Mouse (Mus musculus) gastrocnemius, adult 8-10 months (tissue): ENCODE data around the gene Gramd1a. TPM values are rescaled to one million over a fixed set of nuclear protein-coding genes. Genes with fewer than 3 reads are reported as not detected.

ENCODE experiments used
- DNase-seq, 2 experiments: peaks; one replicate each; pipeline ENCODE4 v3.0.0; 2022; ENCODE audit warnings: low spot score in 2 of 2
- total RNA-seq, 4 experiments: library from RNA; stranded (reverse); gene quantifications; 2 replicates each; pipeline ENCODE4 v1.2.4; 2022

Gene Gramd1a
- total RNA-seq, 4 experiments from 2014 or later: 30.7 to 40.2 (median 33.3) TPM

DNA sequence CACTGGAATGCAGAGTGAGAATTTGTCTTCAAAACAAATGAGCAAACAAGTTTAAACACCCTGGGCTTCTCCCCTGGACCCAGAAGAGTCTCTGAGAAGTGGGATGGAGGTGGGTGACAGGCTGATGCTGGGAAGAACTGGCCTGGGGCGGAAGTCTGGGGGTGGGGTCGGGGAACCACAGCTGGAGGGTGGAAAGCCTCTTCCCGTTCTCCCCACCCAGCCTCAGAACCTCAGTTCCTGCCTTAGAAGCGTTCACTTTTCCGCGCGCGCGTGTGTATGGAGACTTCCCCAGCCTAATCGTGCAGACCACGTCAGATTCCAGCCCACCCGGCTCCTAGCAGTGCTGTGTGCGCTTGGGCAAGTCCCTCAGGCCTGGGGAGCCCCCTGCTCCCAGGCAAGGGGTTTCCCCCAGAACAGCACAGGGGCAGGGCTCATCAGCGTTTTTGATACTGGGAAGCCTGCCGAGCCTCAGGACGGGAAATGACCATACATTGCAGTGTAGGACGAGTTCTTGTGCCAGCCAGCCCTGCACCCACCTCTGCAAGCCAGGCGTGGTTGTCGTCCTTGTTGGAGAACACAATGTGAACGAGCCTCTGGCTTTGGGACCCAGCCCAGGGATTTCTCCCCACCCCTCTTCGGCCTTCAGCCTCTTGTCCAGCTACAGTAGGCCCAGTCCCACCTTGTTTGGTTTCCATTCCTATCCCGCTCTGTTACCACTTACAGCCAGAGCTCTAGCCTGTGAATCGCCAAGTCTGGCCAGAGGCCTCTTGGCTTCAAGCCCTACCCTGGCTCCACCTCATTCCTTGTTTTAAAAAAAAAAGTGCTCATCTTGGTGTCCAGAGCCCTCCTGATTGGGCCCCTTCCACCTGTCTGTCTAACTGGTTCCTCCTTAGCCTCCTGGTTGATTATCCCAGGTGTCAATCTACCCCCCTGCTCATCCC is 4.1 kb downstream of the Gramd1a start:
- peak; percentile 44 for DNase-seq

DNA sequence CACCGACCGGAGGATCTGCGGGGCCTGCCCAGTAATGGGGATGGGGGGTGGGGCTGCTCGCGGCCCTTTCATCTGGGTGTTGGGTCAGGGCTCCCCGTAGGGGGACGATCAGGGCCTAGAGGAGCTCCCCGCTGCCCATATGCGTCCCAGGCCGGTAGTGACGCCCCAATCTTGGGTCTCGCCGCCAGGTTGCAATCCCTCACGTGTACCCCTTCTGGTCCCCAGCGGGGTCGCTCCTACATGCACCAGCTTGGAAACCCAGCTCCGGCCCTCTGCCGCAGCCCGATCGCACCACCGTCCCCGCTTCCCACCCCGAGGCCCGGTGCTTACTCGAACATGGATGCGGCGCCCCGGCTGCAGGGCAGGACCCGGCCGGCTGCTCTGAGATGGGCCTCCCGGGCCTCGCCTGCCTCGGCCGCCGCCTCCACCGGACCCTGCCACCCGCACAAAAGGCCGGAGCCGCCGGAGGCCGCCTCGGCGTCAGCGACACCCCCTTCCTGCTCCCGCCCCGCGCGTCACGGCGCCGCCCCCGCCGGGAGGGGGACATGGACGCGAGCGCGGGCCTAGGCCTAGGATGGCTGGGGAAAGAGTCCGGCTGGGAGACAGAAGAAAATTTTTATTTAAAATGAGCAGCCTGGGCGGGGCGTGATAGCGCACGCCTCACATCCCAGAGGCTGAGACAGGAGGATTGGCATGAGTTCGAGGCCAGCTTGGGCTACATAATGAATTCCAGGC is 5.0 kb downstream of the Gramd1a start:
- DNase-seq: peak; percentile 79

DNA sequence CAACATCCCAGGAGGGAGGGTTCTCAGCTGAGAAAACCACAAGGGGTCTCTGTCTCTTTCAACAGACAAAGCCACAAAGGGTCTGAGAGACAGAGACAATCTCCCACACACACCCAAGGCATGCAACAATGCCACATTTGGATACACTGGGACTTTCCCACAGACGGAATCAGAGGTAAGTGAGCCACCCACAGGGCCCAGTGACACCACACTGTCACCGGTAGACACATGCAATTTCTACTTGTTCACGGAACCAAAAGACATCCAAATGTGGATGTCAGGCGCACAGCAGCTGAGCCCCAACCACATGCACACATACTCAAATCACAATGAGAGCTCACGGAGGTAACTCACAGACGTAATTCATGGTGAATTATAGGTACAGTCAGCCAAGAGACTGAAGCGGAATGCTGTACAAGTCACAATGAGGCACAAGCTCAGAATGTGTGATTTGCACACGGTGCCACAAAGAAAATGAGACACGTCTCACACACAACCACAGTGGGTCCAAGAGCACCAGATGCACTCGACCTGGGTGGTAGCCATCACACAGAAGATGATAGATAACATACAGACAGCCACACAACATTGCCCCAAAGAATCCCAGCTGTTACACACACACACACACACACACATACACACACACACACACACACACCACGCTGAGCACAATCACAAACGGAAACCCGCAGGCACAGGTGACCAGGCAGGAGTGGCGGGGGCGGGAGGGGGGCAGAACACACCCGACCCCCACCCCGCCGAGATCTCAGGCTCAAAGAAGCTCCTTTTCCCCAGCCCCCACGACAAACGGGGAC is 5.7 kb downstream of the Gramd1a start:
- no peak for DNase-seq

DNA sequence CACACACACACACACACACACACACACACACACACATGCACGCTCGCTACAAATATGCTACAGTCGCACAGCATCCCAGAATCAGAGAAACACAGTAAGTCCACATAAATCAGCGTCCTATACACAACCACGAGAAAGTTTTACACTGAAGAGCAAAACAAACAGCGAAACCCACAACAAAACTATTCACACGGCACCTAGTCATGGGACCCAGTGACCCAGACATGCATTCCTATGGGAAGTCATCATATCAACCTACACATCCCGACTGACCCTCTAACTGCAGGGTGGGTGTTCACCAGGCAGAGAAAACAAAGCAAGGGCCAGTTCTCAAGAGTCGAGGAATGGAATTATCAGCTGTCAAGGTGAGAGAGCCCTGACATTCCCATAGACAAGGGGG is 6.4 kb downstream of the Gramd1a start:
- no peak for DNase-seq

DNA sequence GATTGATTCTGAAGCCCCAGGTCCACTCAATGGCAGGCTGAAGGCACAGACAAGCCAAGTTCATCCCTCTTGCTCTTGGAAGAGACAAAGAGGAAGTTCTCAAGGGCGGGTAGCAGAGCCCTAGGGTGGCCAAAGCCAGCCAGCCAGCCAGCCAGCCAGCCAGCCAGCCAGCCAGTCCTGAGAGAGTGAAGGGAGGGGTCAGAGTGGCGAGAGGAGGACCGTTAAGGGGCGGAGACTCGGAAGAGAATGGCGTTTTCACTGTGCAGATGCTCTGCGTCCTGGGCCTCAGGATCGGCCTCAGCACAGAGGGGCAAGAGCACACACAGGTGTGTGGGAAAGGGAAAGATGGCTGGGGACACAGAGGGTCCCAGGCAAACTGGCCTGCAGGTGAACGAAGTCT is 6.9 kb downstream of the Gramd1a start:
- DNase-seq: peak in 1 of 2 experiments; percentile 49

DNA sequence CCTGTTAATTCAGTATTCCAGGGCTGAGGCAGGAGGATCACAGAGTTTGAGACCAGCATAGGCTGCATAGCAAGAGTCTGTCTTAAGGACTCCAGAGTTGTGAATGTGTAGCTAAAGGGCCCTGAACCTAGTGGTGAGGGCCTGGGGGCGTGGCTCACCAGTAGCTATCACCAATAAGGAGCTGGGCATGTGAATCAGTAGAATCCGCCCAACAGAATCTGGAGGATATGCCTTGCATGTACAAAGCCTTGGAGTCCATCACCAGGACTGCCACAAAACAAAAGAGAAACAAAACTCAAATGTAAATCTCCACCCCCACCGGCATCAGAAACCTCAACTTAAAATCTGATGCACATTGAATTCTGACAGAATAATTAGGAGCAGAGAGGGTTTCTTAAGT is 7.6 kb downstream of the Gramd1a start:
- DNase-seq: no peak

DNA sequence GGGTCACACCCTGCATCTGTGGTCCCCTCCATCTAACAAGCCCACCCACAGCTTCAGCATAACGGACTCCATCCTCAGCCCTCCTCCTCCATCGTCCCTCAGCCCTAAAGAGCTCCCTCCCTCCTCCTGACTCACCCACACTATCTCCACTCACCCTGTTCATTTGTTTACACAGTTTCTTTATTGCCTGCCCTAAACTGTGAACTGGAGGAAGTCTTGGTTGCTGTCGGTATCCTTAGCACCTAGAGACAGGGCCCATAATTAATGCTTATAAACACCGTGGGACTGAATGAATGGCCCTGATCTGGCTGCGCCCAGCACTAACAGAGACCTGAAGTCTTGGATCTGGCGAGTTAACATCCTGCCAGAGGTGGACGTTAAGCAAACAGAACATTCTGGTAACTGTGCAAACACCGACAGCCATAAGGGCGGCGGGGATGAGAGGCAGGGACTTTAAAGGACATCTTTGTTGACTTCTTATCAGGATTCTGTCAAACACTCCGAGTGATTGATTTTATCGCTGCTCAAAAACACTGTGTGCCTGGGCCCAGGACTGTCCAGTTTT is 10.0 kb downstream of the Gramd1a start:
- DNase-seq: no peak

DNA sequence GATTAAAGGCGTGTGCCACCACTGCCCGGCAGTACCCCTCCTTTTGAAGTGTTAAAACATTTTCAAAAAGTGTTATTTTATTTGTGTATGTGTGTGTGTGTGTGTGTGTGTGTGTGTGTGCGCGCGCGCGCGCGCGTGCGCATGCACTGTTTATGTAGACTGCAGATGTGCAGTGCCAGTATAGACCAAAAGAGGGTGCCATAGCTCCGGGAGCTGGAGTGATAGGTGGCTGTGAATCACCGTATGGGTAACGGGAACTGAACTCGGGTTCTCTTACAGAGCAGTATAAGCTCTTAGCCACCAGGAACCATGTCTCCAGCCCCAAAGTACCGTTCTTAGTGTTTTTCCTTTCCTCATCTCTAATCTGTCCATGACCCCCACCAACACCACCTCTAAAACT is 10.8 kb downstream of the Gramd1a start:
- no peak for DNase-seq

DNA sequence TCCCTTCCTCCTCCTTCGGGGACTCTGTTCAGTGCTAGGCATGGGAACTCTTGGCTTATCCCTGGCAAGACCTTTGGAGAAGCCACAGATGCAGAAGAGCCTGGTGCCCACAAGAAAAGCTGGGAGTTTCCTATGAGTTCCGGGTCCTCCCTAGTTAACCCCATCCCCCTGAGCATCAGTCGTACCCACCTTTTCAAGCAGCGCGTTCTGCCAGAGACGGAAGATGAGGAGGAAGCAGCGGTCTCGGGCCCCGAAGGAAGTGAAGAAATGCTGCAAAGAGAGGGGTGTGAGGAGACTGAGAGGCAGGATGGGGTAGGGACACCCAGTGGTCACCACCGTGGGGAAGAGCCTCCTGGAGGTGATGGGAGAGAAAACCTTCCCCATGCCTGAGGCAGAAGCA is 14.8 kb downstream of the Gramd1a start:
- no peak for DNase-seq

DNA sequence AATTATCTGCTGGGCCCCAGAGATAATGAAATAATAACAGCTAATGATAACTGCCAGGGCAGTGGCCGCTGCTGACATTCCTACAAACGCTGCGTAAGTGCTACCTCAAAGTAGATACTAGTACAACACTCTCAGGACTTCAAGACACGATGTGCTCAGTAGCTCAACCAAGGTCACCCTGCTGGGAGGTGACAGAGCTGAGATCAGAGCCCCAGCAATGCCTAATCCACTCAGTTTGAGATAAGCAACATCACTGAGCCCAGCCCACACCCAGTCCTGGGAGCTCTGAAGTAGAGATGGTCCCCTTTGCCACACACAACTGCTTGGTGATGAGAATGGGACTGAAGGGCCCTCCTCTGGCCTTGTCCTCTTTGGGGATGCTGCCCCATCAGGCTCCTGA is 15.4 kb downstream of the Gramd1a start:
- DNase-seq: no peak

DNA sequence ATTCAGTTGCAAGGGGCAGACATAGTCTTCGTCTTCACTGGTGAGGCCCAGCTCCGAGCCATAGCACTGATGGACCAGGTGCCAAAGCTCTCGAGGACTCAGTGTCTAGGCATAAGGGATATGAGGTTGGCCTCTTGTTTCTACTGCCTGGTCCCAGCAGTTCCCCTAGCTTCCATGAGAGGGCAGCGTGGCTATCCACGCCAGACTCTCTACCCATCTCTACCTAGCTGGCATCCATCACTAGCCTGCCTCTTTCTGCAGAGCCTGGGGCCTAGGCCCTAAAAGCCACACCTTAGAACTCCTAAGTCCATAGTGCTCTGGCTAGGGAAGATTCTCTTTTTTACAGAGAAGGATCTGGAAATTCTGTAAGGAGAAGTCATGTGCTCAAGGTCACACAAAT is 15.9 kb downstream of the Gramd1a start:
- DNase-seq: no peak

DNA sequence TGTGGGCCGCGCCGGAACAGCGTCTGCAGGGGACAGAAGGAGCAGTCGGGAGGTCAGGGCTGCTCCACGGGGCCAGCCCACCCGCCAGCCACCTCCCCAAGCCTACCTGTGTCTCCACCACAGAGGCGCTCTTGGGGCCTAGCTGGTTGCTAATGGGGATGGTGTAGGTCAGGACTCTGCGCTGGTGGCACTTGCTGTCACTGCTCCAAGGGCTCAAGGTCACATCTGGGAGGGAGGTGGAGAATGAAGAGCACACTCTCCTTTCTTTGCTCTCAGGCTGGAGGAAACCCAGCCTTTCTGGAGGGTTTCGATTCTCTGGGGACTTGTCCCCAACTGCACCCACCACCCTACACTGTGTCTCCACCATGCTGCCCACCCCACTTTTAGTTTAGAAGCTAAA is 20.0 kb downstream of the Gramd1a start:
- DNase-seq: no peak

DNA sequence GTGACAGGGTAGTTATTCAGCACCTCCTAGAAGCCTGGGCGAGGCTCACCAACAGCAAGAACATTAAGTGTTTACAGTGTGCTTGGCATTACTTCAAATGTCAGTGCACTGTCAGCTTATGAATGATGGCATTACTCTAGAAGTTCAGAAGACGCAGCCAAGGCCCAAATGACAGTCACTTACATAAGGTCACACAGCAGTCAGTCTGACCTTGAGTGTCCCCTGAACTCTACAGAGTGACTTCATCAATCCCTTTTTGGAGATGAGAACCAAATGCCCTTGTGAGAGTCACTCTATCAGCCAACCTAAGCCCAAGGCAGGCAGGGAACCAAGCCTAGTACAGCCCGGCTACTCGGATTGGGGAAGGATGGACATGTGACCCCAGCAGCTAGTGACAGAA is 23.8 kb downstream of the Gramd1a start:
- DNase-seq: no peak

DNA sequence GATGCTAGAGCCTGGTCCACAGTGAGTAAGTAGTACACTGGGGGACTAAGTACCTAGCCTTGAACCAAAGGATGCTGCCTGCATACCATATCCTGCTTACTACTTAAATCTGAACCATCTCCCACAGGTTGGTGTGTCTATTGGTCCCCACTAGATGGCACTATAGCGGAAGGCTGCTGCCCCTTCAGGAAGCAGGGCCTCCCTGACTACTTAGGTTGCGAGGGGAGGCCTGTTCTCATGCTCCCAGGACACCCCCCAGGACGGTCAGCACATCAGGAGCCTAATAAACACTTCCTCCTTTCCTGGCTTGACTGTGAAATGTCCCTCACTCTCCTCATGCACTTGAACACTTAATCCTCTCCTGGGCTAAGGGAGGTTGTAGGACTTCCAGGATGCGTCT is 24.9 kb downstream of the Gramd1a start:
- peak in 1 of 2 experiments; percentile 31 for DNase-seq

DNA sequence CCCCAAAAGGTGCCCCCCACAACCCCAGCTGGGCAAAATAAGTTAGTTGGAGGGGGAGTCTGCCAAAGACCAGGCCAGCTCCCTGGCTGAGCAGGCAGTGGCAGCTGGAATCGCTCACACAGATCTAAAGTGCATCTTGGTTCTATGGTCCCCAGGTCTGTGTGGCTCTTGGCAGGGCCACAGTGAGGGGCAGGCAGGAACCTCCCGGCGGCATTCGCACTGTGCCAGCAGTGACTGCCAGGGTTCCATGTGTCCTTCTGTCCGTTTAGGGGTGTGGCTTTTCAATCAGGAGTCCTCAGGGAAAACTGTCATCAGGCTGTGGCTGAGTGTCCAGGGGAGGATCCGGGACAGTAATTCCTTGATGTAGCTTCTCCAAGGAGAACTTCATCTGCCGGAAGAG is 25.5 kb downstream of the Gramd1a start:
- DNase-seq: no peak

DNA sequence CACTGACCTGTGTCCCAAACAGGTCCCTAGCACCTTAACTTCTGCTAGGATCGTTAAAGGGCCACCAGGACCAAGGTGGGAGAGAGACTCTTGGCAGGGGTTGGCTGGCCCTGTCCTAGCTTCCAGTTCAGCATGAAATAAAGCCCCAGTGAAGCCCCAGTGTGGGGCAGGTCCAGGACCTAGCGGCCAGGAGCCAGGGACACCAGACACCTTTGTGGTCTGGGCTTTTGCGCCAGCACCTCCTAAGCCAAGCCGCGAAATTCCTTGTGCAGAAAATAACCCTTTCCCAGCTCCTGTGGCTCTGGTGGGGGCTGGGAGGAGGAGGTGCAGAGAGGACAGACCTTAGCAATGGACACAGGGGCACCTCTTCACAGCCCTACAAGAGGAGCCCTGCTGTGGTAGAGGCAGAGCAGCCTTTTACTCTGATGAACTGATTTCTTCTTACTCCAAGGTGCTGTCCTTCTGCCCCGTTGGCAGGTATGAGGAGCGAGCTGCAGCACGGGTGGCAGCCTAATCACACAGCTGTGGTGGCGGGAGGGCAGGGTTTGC is 27.5 kb downstream of the Gramd1a start:
- DNase-seq: peak; percentile 45 to 62

DNA sequence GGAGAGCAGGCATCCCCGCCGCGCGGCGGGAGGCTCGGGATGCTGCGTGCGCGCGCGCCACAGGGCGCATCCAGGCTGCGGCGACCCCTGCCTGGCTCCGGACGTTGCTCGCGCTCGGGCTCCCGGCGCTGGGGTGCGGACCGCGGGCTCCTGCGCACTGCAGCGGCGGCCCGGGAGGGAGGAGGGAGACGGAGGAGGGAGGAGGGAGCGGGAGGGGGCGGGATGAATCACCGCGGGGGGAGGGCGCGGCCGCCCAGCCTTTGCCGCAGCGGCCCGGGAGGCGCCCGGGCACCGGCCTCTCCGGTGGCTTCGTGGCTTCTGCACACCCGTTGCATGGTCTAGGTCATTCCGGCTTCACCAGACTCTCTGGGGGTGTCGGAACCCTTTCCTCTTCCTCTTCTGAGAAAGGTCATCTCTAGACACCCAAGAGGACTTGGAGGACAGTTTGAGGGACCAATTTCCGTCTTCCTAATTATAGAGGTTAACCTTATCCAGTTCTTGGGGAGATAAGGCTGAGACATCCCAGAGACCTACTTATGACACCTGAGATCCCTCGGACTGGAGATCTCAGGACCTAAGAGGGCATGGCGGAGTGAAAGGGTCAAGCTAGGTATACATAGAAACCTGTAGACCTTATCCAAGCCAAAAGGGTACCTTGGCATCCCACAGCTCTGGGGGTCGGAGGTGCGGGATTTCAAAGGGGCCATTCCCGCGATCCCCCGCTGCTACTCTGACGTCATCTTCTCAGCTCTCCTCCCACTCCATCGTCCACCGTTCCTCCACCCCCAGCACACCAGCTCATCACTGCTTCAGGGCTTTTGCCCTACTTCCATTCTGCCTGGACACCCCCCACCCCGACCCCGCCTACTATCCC is 28.6 kb downstream of the Gramd1a start, which contains the start of gene Scn1b:
Scn1b (minus strand) TSS at position 153 of the 874 bp plus-strand sequence.
- peak; percentile 48 to 61 for DNase-seq

DNA sequence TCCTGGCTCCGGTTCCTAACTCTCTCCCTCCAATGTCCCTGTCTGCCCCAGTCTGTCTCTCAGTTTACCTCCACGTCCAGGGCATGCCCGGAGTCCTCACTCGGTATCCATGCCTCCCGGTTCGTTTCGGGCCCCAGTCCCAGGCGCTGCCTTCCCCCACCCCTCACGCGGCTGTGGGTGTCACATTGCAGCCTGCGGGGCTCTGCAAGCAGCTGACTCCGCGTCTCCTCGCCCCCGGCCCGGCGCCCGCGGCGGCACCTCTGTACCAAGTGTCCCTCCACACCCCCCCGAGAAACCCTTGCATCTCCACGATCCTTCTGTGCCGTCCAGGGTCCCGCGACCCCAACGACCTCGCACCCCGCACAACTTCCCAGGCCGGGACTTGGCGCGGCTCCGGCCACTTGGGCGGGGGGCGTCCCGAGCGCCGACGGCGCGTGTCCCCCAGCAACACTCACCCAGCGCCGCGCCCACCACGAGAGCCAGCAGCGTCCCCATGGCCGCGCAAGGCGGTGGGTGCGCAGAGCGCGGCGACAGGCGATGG is 29.4 kb downstream of the Gramd1a start:
- DNase-seq: peak; percentile 72 to 77

DNA sequence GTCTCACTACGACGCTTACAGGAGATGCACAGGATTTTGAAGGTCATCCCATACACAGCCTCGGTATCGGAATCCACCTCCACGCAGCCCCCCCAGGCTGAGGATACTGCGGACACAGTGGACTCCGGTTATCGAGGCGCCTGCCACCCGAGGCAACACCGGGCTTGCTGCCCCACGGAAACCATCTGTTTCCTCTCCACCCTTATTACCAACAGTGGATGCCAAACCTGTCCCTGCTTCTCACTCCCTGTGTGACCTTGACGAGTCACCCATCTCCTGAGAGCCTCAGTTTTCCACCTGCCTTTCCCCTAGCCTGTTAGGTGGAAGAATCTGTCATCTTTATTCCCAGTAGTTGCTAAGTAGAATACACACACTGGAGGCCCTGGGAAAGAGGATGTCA is 30.6 kb downstream of the Gramd1a start:
- peak in 1 of 2 experiments; percentile 21 for DNase-seq

DNA sequence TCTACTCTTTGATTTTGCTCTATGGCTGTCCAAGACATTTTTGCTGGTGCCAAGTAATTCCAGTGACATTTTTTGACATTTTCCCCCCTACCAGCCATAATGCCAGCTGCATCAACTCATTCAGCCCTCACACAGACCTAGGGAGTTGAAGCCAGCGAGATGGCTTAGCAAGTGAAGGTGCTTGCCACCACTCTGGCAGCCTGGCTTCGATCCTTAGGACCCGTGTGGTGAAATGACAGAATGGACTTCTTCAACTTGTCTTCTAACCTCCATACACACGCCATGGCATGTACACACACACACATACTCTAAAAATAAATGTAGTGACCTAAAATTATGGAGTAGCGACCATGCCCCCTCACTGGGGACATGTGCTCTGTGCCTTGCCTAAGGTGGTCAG is 31.3 kb downstream of the Gramd1a start:
- no peak for DNase-seq
